ENCODE assay signal across 8 mouse cellular contexts in genomic region chr6:51467649-51468048, GRCm38 (mm10). TPM values are rescaled to one million over a fixed set of nuclear protein-coding genes. Genes with fewer than 3 reads are reported as not detected.
DNase-seq lines count a peak whose midpoint lies in the region; ATAC-seq lines count a peak whose summit lies in the region.

No protein-coding gene starts in this region.

- ATAC-seq in CD4-positive, CD25-positive, alpha-beta regulatory T cell, adult 4 months = no peak
- ATAC-seq in forebrain, embryonic 12.5 days (ENCODE audit: low FRiP score) = no peak
- no peak for ATAC-seq in liver, embryonic 15.5 days (ENCODE audit: insufficient read depth)
- no peak for ATAC-seq in monocyte, adult 5-6 weeks (replicated peaks; ENCODE audit: insufficient number of reproducible peaks, low FRiP score, low TSS enrichment, poor library complexity, severe bottlenecking)

- WGBS in forebrain, embryonic 12.5 days = 2% methylated on average over 2 of the region's 2 CpGs
- WGBS in liver, embryonic 15.5 days (ENCODE audit: insufficient replicate concordance) = 3% methylated on average over 2 of the region's 2 CpGs

- H3K27ac ChIP-seq in forebrain, embryonic 12.5 days = no peak overlapping the region
- H3K27ac ChIP-seq in liver, embryonic 15.5 days (replicated peaks) = no peak overlapping the region; the same call in 1 of the 2 replicates

- H3K9me3 ChIP-seq in forebrain, embryonic 12.5 days = no peaks in the 10 kb centered on the region
- no peaks in the 10 kb centered on the region for H3K9me3 ChIP-seq in liver, embryonic 15.5 days (replicated peaks)

- DNase-seq in CD4-positive, CD25-positive, alpha-beta regulatory T cell, adult 2 months (ENCODE audit: low read depth, low spot score) = peak; percentile 44
- DNase-seq in 3T3-L1 (ENCODE audit: low read depth, low spot score) = peak; percentile 76
- no peak for DNase-seq in urinary bladder, adult 18-20 months (ENCODE audit: low spot score in 2 of 2)
- DNase-seq in layer of hippocampus, postnatal 25 days (ENCODE audit: extremely low spot score in 1 of 2, low spot score in 1 of 2) = no peak

- peak overlapping the region; percentile 54 for H3K4me2 ChIP-seq in forebrain, embryonic 12.5 days
- peak overlapping the region; percentile 72 for H3K4me2 ChIP-seq in liver, embryonic 15.5 days

- peaks cover 43% of the 10 kb centered on the region for H3K36me3 ChIP-seq in forebrain, embryonic 12.5 days (replicated peaks)
- peaks cover 52% of the 10 kb centered on the region for H3K36me3 ChIP-seq in liver, embryonic 15.5 days (replicated peaks)

- H3K4me1 ChIP-seq in forebrain, embryonic 12.5 days = peaks cover 33% of the 10 kb centered on the region
- peaks cover 33% of the 10 kb centered on the region for H3K4me1 ChIP-seq in liver, embryonic 15.5 days (replicated peaks)

- no peaks in the 10 kb centered on the region for H3K27me3 ChIP-seq in forebrain, embryonic 12.5 days
- no peaks in the 10 kb centered on the region for H3K27me3 ChIP-seq in liver, embryonic 15.5 days

- H3K4me3 ChIP-seq in forebrain, embryonic 12.5 days (replicated peaks) = peak overlapping the region; percentile 91
- peak overlapping the region; percentile 98 for H3K4me3 ChIP-seq in liver, embryonic 15.5 days (replicated peaks)

- peak overlapping the region; percentile 42; the same call in 1 of the 2 replicates for H3K9ac ChIP-seq in forebrain, embryonic 12.5 days
- peak overlapping the region; percentile 49 for H3K9ac ChIP-seq in liver, embryonic 15.5 days

RNA-seq across cellular contexts. Expression of gene Hnrnpa2b1, which starts 2.0 kb away (rescaled TPM):
- 1,000 to 10,000 TPM; 1,098 to 1,432 TPM for polyA plus RNA-seq in CD4-positive, CD25-positive, alpha-beta regulatory T cell, adult 4 months (2017; shearing (Covaris generic))
- 2,862 and 3,130 TPM in 2 replicates for polyA plus RNA-seq in forebrain, embryonic 12.5 days (2016; fragmentation: Nextera tagmentation; extraction: Ambion mirVana)
- 752 and 787 TPM in 2 replicates for polyA plus RNA-seq in liver, embryonic 15.5 days (2015; fragmentation: Nextera tagmentation; extraction: Ambion mirVana)
- total RNA-seq in monocyte, adult 5-6 weeks (2017) = 1,501 to 2,313 TPM (median 1,630 TPM) in 3 replicates
- 100 to 1,000 TPM; 444 to 529 TPM for total RNA-seq in layer of hippocampus, postnatal 25 days (2021)

RNA-seq across cellular contexts. Expression of gene Cbx3, which starts 2.5 kb away (rescaled TPM):
- polyA plus RNA-seq in CD4-positive, CD25-positive, alpha-beta regulatory T cell, adult 4 months (2017; shearing (Covaris generic)) = 100 to 1,000 TPM; 577 to 675 TPM
- 719 and 759 TPM in 2 replicates for polyA plus RNA-seq in forebrain, embryonic 12.5 days (2016; fragmentation: Nextera tagmentation; extraction: Ambion mirVana)
- 161 and 199 TPM in 2 replicates for polyA plus RNA-seq in liver, embryonic 15.5 days (2015; fragmentation: Nextera tagmentation; extraction: Ambion mirVana)
- total RNA-seq in monocyte, adult 5-6 weeks (2017) = 92.1 to 154 TPM (median 139 TPM) in 3 replicates
- 100 to 1,000 TPM; 138 to 145 TPM for total RNA-seq in layer of hippocampus, postnatal 25 days (2021)

RNA-seq across cellular contexts. Expression of gene Nfe2l3, which starts 35.2 kb away (rescaled TPM):
- 1 to 10 TPM in 1 of 2 experiments, under 1 TPM in 1; 0.84 to 1.1 TPM for polyA plus RNA-seq in CD4-positive, CD25-positive, alpha-beta regulatory T cell, adult 4 months (2017; shearing (Covaris generic))
- 2.2 and 2.3 TPM in 2 replicates for polyA plus RNA-seq in forebrain, embryonic 12.5 days (2016; fragmentation: Nextera tagmentation; extraction: Ambion mirVana)
- polyA plus RNA-seq in liver, embryonic 15.5 days (2015; fragmentation: Nextera tagmentation; extraction: Ambion mirVana) = 0.17 and 0.20 TPM in 2 replicates
- 0.10 to 0.68 TPM in 2 of 3 replicates, not detected in the other for total RNA-seq in monocyte, adult 5-6 weeks (2017)
- total RNA-seq in layer of hippocampus, postnatal 25 days (2021) = 1 to 10 TPM; 2.9 to 4.4 TPM

RNA-seq across cellular contexts. Expression of gene Snx10, which starts 56.1 kb away (rescaled TPM):
- polyA plus RNA-seq in CD4-positive, CD25-positive, alpha-beta regulatory T cell, adult 4 months (2017; shearing (Covaris generic)) = 10 to 100 TPM; 27.6 to 32.1 TPM
- 39.8 and 40.2 TPM in 2 replicates for polyA plus RNA-seq in forebrain, embryonic 12.5 days (2016; fragmentation: Nextera tagmentation; extraction: Ambion mirVana)
- polyA plus RNA-seq in liver, embryonic 15.5 days (2015; fragmentation: Nextera tagmentation; extraction: Ambion mirVana) = 7.7 and 8.0 TPM in 2 replicates
- total RNA-seq in monocyte, adult 5-6 weeks (2017) = 79.7 to 97.3 TPM (median 87.0 TPM) in 3 replicates
- total RNA-seq in layer of hippocampus, postnatal 25 days (2021) = 100 to 1,000 TPM in 1 of 2 experiments, 10 to 100 TPM in 1; 99.1 to 114 TPM

Comparison
In these comparisons a context has a peak if more than half of its experiments do, and no peak if none do; other contexts are left out.
1. DNase-seq: peak in CD4-positive, CD25-positive, alpha-beta regulatory T cell, adult 2 months (single experiment) and 3T3-L1 (single experiment); none in urinary bladder, adult 18-20 months (0 of 2) and layer of hippocampus, postnatal 25 days (0 of 2).